Mouse (Mus musculus) brain, embryonic 14.5 days (tissue): ENCODE results near the gene Zfp64. TPM values are rescaled to one million over a fixed set of nuclear protein-coding genes. Genes with fewer than 3 reads are reported as not detected.

ENCODE experiments used
- DNase-seq: peaks from one replicate; pipeline ENCODE4 v3.0.0-alpha.2; 2011; ENCODE audit warnings: low read depth
- CTCF ChIP-seq: fragments of 200-500 bp; IDR thresholded peaks from 2 replicates; pipeline ENCODE4 v1.5.1; 2012; ENCODE audit warnings: inconsistent platforms, mild to moderate bottlenecking, moderate library complexity, borderline replicate concordance; ENCODE audit not compliant: insufficient read depth, insufficient read length; ENCODE audit errors: extremely low read depth
- POLR2A ChIP-seq: fragments of 200-500 bp; IDR thresholded peaks from 2 replicates; pipeline ENCODE4 v1.6.1; 2012; ENCODE audit warnings: mild to moderate bottlenecking, inconsistent platforms, borderline replicate concordance; ENCODE audit not compliant: poor library complexity, insufficient read depth, insufficient read length, severe bottlenecking; ENCODE audit errors: extremely low read depth
- polyA plus RNA-seq: library from polyadenylated mRNA; depleted of rRNA; stranded (reverse); fragments of >200 nt; gene quantifications from 2 replicates; pipeline ENCODE4 v1.2.3, GENCODE M21; 2012

The Zfp64 gene
- polyA plus RNA-seq, 1 experiment: 37.9 TPM

GRCm38 (mm10) chr2:168906022-168906421 is 49.4 kb downstream of the Zfp64 start:
- DNase-seq: peak; percentile 62
- no peak for TF ChIP-seq POLR2A
- no peak for TF ChIP-seq CTCF

- TF ChIP-seq POLR2A: no peak
- peak; percentile 32; the same call in 1 of the 2 replicates for TF ChIP-seq CTCF
- no peak for DNase-seq
Observed at GRCm38 (mm10) chr2:168904846-168905245, 50.5 kb downstream of the Zfp64 start.

GRCm38 (mm10) chr2:168904188-168904587 is 51.2 kb downstream of the Zfp64 start:
- DNase-seq: peak; percentile 75
- TF ChIP-seq CTCF: peak; percentile 88
- no peak for TF ChIP-seq POLR2A

GRCm38 (mm10) chr2:168902634-168903033 is 52.8 kb downstream of the Zfp64 start:
- TF ChIP-seq CTCF (peak; percentile 73), POLR2A (no peak)
- no peak for DNase-seq

- DNase-seq: no peak
- TF ChIP-seq CTCF (no peak), POLR2A (no peak)
Observed at GRCm38 (mm10) chr2:168897906-168898305, 57.5 kb downstream of the Zfp64 start.

- DNase-seq: no peak
- no peak for TF ChIP-seq POLR2A
- no peak for TF ChIP-seq CTCF
Observed at GRCm38 (mm10) chr2:168895531-168895930, 59.9 kb downstream of the Zfp64 start.

GRCm38 (mm10) chr2:168894738-168895137 is 60.6 kb downstream of the Zfp64 start:
- no peak for TF ChIP-seq POLR2A
- TF ChIP-seq CTCF: no peak
- DNase-seq: no peak

- TF ChIP-seq POLR2A (no peak), CTCF (no peak)
- no peak for DNase-seq
Observed at GRCm38 (mm10) chr2:168892057-168892456, 63.3 kb downstream of the Zfp64 start.

- TF ChIP-seq CTCF: no peak
- no peak for TF ChIP-seq POLR2A
- no peak for DNase-seq
Observed at GRCm38 (mm10) chr2:168884641-168885040, 70.7 kb downstream of the Zfp64 start.

GRCm38 (mm10) chr2:168882997-168883396 is 72.4 kb downstream of the Zfp64 start:
- no peak for TF ChIP-seq POLR2A
- no peak for TF ChIP-seq CTCF
- no peak for DNase-seq

GRCm38 (mm10) chr2:168881927-168882326 is 73.5 kb downstream of the Zfp64 start:
- no peak for TF ChIP-seq POLR2A
- TF ChIP-seq CTCF: peak; percentile 69; the same call in 1 of the 2 replicates
- peak; percentile 42 for DNase-seq

- TF ChIP-seq CTCF (peak; percentile 37; the same call in 1 of the 2 replicates), POLR2A (no peak)
- no peak for DNase-seq
Observed at GRCm38 (mm10) chr2:168879573-168879972, 75.8 kb downstream of the Zfp64 start.

- TF ChIP-seq POLR2A (no peak), CTCF (no peak)
- no peak for DNase-seq
Observed at GRCm38 (mm10) chr2:168878708-168879107, 76.7 kb downstream of the Zfp64 start.

GRCm38 (mm10) chr2:168878158-168878557 is 77.2 kb downstream of the Zfp64 start:
- TF ChIP-seq CTCF: peak; percentile 34; the same call in 1 of the 2 replicates
- TF ChIP-seq POLR2A: no peak
- no peak for DNase-seq
